Mouse (Mus musculus) cortical plate, adult 2 months (tissue): ENCODE results near the gene Epha10. TPM values are rescaled to one million over a fixed set of nuclear protein-coding genes. Genes with fewer than 3 reads are reported as not detected.

Experiments
- H3K27ac ChIP-seq: fragments of 200-500 bp; 2 replicates; pipeline ENCODE4 v1.5.1; 2012; ENCODE audit warnings: low read length, control low read depth, inconsistent platforms; ENCODE audit not compliant: insufficient read depth
- H3K4me1 ChIP-seq: fragments of 200-500 bp; 2 replicates; pipeline ENCODE4 v1.6.1; 2011; ENCODE audit warnings: low read length; ENCODE audit not compliant: control insufficient read depth, insufficient read depth
- H3K4me3 ChIP-seq: fragments of 200-500 bp; 2 replicates; pipeline ENCODE4 v1.5.1; 2011; ENCODE audit warnings: mild to moderate bottlenecking, low read length, control low read depth; ENCODE audit not compliant: insufficient read depth
- CTCF ChIP-seq: fragments of 200-500 bp; IDR thresholded peaks from 2 replicates; pipeline ENCODE4 v1.5.1; 2011; ENCODE audit warnings: mild to moderate bottlenecking, control low read depth, low read length; ENCODE audit not compliant: insufficient read depth; ENCODE audit errors: extremely low read depth
- POLR2A ChIP-seq: fragments of 200-500 bp; IDR thresholded peaks from 2 replicates; pipeline ENCODE4 v1.6.1; 2011; ENCODE audit warnings: mild to moderate bottlenecking, low read length, control low read depth; ENCODE audit not compliant: insufficient read depth; ENCODE audit errors: extremely low read depth
- polyA plus RNA-seq: library from polyadenylated mRNA; depleted of rRNA; stranded (reverse); fragments of >200 nt; gene quantifications from 2 replicates; pipeline ENCODE4 v1.2.3, GENCODE M21; 2012; rRNA removed

Gene Epha10
- 56.6 and 58.0 TPM in 2 replicates for polyA plus RNA-seq

GRCm38 (mm10) chr4:124880599-124880998 lies at the start of gene Epha10:
TSS of gene Epha10 (plus strand) at chr4:124880899.
- TF ChIP-seq CTCF: no peak
- H3K27ac ChIP-seq: no peak within 1 kb of the TSS
- peak within 1 kb of the TSS; percentile 67 for H3K4me3 ChIP-seq
- no peaks in the 10 kb centered on the region for H3K4me1 ChIP-seq

- no peak overlapping the region for H3K4me3 ChIP-seq
- H3K4me1 ChIP-seq: no peaks in the 10 kb centered on the region
Measured at GRCm38 (mm10) chr4:124832796-124833195, 47.9 kb upstream of the Epha10 start.

GRCm38 (mm10) chr4:124838035-124838700 lies 42.5 kb upstream of the Epha10 start:
- no peaks in the 10 kb centered on the region for H3K4me1 ChIP-seq
- no peak overlapping the region for H3K4me3 ChIP-seq

More at GRCm38 (mm10) chr4:124832796-124833195, 47.9 kb upstream of the Epha10 start:
- TF ChIP-seq CTCF (no peak), POLR2A (no peak)
- no peak overlapping the region for H3K27ac ChIP-seq

GRCm38 (mm10) chr4:124840998-124841397 lies 39.7 kb upstream of the Epha10 start:
- Histone ChIP-seq H3K4me1 (no peaks in the 10 kb centered on the region), H3K4me3 (no peak overlapping the region), H3K27ac (no peak overlapping the region)
- TF ChIP-seq CTCF: no peak
- TF ChIP-seq POLR2A: no peak

More at GRCm38 (mm10) chr4:124838035-124838700, 42.5 kb upstream of the Epha10 start:
- H3K27ac ChIP-seq: no peak overlapping the region
- no peak for TF ChIP-seq POLR2A
- TF ChIP-seq CTCF: no peak

- no peaks in the 10 kb centered on the region; the same call in 1 of the 2 replicates for H3K4me1 ChIP-seq
- no peak overlapping the region for H3K4me3 ChIP-seq
- TF ChIP-seq CTCF (peak; percentile 66), POLR2A (no peak)
- H3K27ac ChIP-seq: no peak overlapping the region
Measured at GRCm38 (mm10) chr4:124843493-124843892, 37.2 kb upstream of the Epha10 start.

GRCm38 (mm10) chr4:124847573-124847972 lies 33.1 kb upstream of the Epha10 start:
- H3K4me3 ChIP-seq: no peak overlapping the region
- H3K4me1 ChIP-seq: no peaks in the 10 kb centered on the region; the same call in 1 of the 2 replicates
- H3K27ac ChIP-seq: no peak overlapping the region
- TF ChIP-seq POLR2A (no peak), CTCF (peak; percentile 70)

- Histone ChIP-seq H3K4me3 (peak overlapping the region; percentile 67), H3K4me1 (no peaks in the 10 kb centered on the region; the same call in 1 of the 2 replicates), H3K27ac (peak overlapping the region; percentile 91)
- no peak for TF ChIP-seq POLR2A
- no peak for TF ChIP-seq CTCF
Measured at GRCm38 (mm10) chr4:124849631-124850260, 31.0 kb upstream of the Epha10 start.

GRCm38 (mm10) chr4:124850261-124850913 lies 30.3 kb upstream of the Epha10 start, which contains the start of gene Yrdc:
TSS of gene Yrdc (plus strand) at chr4:124850679.
- Histone ChIP-seq H3K4me1 (no peaks in the 10 kb centered on the region; the same call in 1 of the 2 replicates), H3K27ac (peak within 1 kb of the TSS; percentile 91), H3K4me3 (peak within 1 kb of the TSS; percentile 67)
- TF ChIP-seq CTCF: no peak
- TF ChIP-seq POLR2A: peak; percentile 59; the same call in 1 of the 2 replicates

- TF ChIP-seq CTCF: no peak
- TF ChIP-seq POLR2A: 0 out of 2 replicates have a peak, but pooled peaks have one; percentile 16
- Histone ChIP-seq H3K4me3 (peak within 1 kb of the TSS; percentile 67), H3K4me1 (no peaks in the 10 kb centered on the region; the same call in 1 of the 2 replicates), H3K27ac (peak within 1 kb of the TSS; percentile 91)
Measured at GRCm38 (mm10) chr4:124850933-124851658, 29.6 kb upstream of the Epha10 start, which contains the start of gene 1110065P20Rik. TSS of gene 1110065P20Rik (minus strand) at chr4:124851196.
